Mouse (Mus musculus) stomach, postnatal 0 days (tissue): ENCODE results near the gene Rbp4. TPM values are rescaled to one million over a fixed set of nuclear protein-coding genes. Genes with fewer than 3 reads are reported as not detected.

ENCODE experiments used
- ATAC-seq: fragments of 200-750 bp; cut with Nextera tagmentation; 2 replicates; pipeline ENCODE4 v1.8.0; 2017; ENCODE audit not compliant: low FRiP score, low TSS enrichment
- DNase-seq: peaks from one replicate; pipeline ENCODE4 v3.0.0-alpha.2; 2016; ENCODE audit warnings: low spot score
- H3K27ac ChIP-seq: fragments of 300-500 bp; sonication (generic); replicated peaks from 2 replicates; pipeline ENCODE4 v1.5.1; 2014; ENCODE audit warnings: mild to moderate bottlenecking, control low read depth
- H3K27me3 ChIP-seq: fragments of 300-500 bp; sonication (generic); 2 replicates; pipeline ENCODE4 v1.6.1; 2014; ENCODE audit warnings: low read length; ENCODE audit not compliant: control insufficient read depth, insufficient read depth
- H3K36me3 ChIP-seq: fragments of 300-500 bp; sonication (generic); 2 replicates; pipeline ENCODE4 v1.6.1; 2014; ENCODE audit warnings: low read length, mixed read lengths; ENCODE audit not compliant: control insufficient read depth, insufficient read depth
- H3K4me1 ChIP-seq: fragments of 300-500 bp; sonication (generic); replicated peaks from 2 replicates; pipeline ENCODE4 v1.6.1; 2014; ENCODE audit warnings: antibody characterized with exemption; ENCODE audit not compliant: control insufficient read depth, insufficient read depth
- H3K4me2 ChIP-seq: fragments of 300-500 bp; sonication (generic); replicated peaks from 2 replicates; pipeline ENCODE4 v1.6.1; 2014; ENCODE audit warnings: low read depth, mild to moderate bottlenecking, control low read depth, moderate library complexity
- H3K4me3 ChIP-seq: fragments of 300-500 bp; sonication (generic); 2 replicates; pipeline ENCODE4 v1.5.1; 2014; ENCODE audit warnings: low read depth, low read length, control low read depth
- H3K9ac ChIP-seq: fragments of 300-500 bp; sonication (generic); 2 replicates; pipeline ENCODE4 v1.6.1; 2014; ENCODE audit warnings: mild to moderate bottlenecking, low read length, control low read depth, mixed read lengths
- H3K9me3 ChIP-seq: fragments of 300-500 bp; sonication (generic); 2 replicates; pipeline ENCODE4 v1.6.1; 2016; ENCODE audit warnings: low read length; ENCODE audit not compliant: control insufficient read depth
- CTCF ChIP-seq: IDR thresholded peaks from 2 replicates; pipeline ENCODE4 v1.5.1; 2016; ENCODE audit warnings: antibody characterized with exemption, low read depth, mild to moderate bottlenecking, moderate library complexity
- EP300 ChIP-seq: optimal IDR thresholded peaks from 2 replicates; pipeline ENCODE3; 2016; ENCODE audit warnings: antibody characterized with exemption
- WGBS: fragments of 180-500 bp; shearing (Covaris S2); extraction: QIAGEN DNeasy Blood & Tissue Kit; methylation state at CpG from one replicate; pipeline ENCODE4 v1.1.7; 2014; 5-methylcytosine and 5-hydroxymethylcytosine counted together
- polyA plus RNA-seq: library from polyadenylated mRNA; unstranded; fragments of >200 nt; fragmentation: Nextera tagmentation; extraction: Ambion mirVana; gene quantifications from 2 replicates; pipeline ENCODE4 v1.2.1, GENCODE M21; 2015

Gene Rbp4
- polyA plus RNA-seq, 1 experiment from 2014 or later = 21.3 TPM

DNA sequence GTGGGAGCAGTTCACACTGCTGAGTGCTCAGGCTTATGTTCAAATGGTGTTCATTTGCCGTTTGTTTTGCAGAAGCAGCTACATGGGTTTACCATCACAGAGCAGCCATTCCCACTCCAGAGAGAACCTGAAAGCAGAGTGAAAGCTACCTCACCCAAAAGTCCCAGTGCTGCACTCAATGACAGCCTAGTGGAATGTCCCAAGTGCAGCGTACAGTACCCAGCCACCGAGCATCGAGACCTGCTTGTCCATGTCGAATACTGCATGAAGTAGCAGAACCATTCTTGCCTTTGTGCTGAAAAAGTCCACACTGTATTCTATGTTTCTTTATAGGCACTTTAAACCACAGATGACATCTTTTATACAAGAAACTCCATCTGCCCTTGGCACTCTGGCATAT lies 51.9 kb downstream of the Rbp4 start:
- no peak overlapping the region for H3K4me2 ChIP-seq
- DNase-seq (no peak), ATAC-seq (no peak)
- H3K36me3 ChIP-seq = peaks cover 8% of the 10 kb centered on the region
- 92% methylated on average over 5 of the region's 5 CpGs for WGBS
- H3K27me3 ChIP-seq = no peaks in the 10 kb centered on the region
- no peak overlapping the region for H3K4me3 ChIP-seq
- TF ChIP-seq CTCF (no peak), EP300 (no peak)
- no peak overlapping the region for H3K9ac ChIP-seq
- H3K27ac ChIP-seq = no peak overlapping the region
- H3K9me3 ChIP-seq = no peaks in the 10 kb centered on the region
- H3K4me1 ChIP-seq = no peaks in the 10 kb centered on the region

Other genes with a start within 250 kb of the Rbp4 start
- gene Myof, start 81.7 kb downstream of the Rbp4 start, polyA plus RNA-seq = 14.3 and 14.6 TPM in 2 replicates
- gene Cep55, start 70.3 kb downstream of the Rbp4 start, polyA plus RNA-seq = 7.0 and 8.7 TPM in 2 replicates
- gene Ffar4, start 28.2 kb downstream of the Rbp4 start, polyA plus RNA-seq = 6.8 and 7.5 TPM in 2 replicates
- 0.02 and 0.11 TPM in 2 replicates for gene Pde6c, start 7.5 kb upstream of the Rbp4 start, polyA plus RNA-seq
- gene Fra10ac1, start 98.9 kb upstream of the Rbp4 start, polyA plus RNA-seq = 22.7 and 22.8 TPM in 2 replicates
- 1.0 and 2.1 TPM in 2 replicates for gene Lgi1, start 139.3 kb upstream of the Rbp4 start, polyA plus RNA-seq